Mouse (Mus musculus): ENCODE results near the gene Nlgn3. TPM values are rescaled to one million over a fixed set of nuclear protein-coding genes. Genes with fewer than 3 reads are reported as not detected.

Nlgn3 gene
- total and polyA plus RNA-seq, 3 experiments, result 0.04 to 0.76 (median 0.12) TPM

- H3K27me3 ChIP-seq (replicated peaks), result no peaks in the 10 kb centered on the region
- no peaks in the 10 kb centered on the region for H3K4me1 ChIP-seq (ENCODE audit: control insufficient read depth in 1 of 2, insufficient read depth in 2 of 2)
- H3K27ac ChIP-seq (ENCODE audit: insufficient read depth, low read depth), result no peak overlapping the region
- H3K4me2 ChIP-seq (ENCODE audit: insufficient read depth, low read depth, poor library complexity, severe bottlenecking), result no peak overlapping the region
- DNase-seq (ENCODE audit: extremely low read depth), result no peak
- dilution Hi-C loops (cut with MboI; ENCODE audit: extremely low pct_ligation_motif_present, extremely low pct_unique_long_range_greater_than_20kb, low sequenced_read_pairs) (no loop called here), in situ Hi-C loops (cut with MboI; ENCODE audit: low pct_ligation_motif_present, low pct_unique_long_range_greater_than_20kb, low sequenced_read_pairs) (loop anchor here (25.0 kb wide), 1 partner anchor 162 kb away; no protein-coding TSS in a partner anchor)
- H3K4me3 ChIP-seq (replicated peaks in 1 of 3; ENCODE audit: low read depth in 2 of 3, low read length in 2 of 3, poor library complexity in 1 of 3), result no peak overlapping the region
- H3K79me2 ChIP-seq (replicated peaks; ENCODE audit: control insufficient read depth, extremely low read depth, insufficient read depth, poor library complexity, severe bottlenecking), result no peaks in the 10 kb centered on the region
- H3K36me3 ChIP-seq (replicated peaks in 1 of 2; ENCODE audit: control insufficient read depth in 1 of 2, insufficient read depth in 1 of 2, low read length in 1 of 2), result peaks cover 25 to 43% of the 10 kb centered on the region in 2 experiments
- no peaks in the 10 kb centered on the region for H3K9me3 ChIP-seq (replicated peaks; ENCODE audit: low read length)
- no peak overlapping the region for H3K9ac ChIP-seq (ENCODE audit: insufficient read depth, low read depth)
- TF ChIP-seq ELF1 (IDR thresholded peaks at IDR 0.05; ENCODE audit: low read depth, low read length), result no peak
- TF ChIP-seq MYC (IDR thresholded peaks at IDR 0.05; ENCODE audit: low read depth, low read length), result no peak
- TF ChIP-seq BHLHE40 (IDR thresholded peaks at IDR 0.05; ENCODE audit: low read depth, low read length), result no peak
- no peak for TF ChIP-seq RAD21 (IDR thresholded peaks at IDR 0.05; ENCODE audit: low read depth, low read length)
- no peak for TF ChIP-seq MEF2A (IDR thresholded peaks at IDR 0.05; ENCODE audit: borderline replicate concordance, low read depth, low read length)
- TF ChIP-seq CTCF (conservative IDR thresholded peaks at IDR 0.05 in 1 of 2, IDR thresholded peaks at IDR 0.05 in 1 of 2; ENCODE audit: low read depth in 2 of 2, low read length in 2 of 2), result no peak
- TF ChIP-seq ZKSCAN1 (IDR thresholded peaks at IDR 0.05; ENCODE audit: borderline replicate concordance, low read depth, low read length), result no peak
- TF ChIP-seq NELFE (IDR thresholded peaks at IDR 0.05; ENCODE audit: low read depth, low read length), result no peak
- no peak for TF ChIP-seq KAT2A (IDR thresholded peaks at IDR 0.05; ENCODE audit: insufficient replicate concordance, low read length)
- TF ChIP-seq ETS1 (conservative IDR thresholded peaks at IDR 0.05; ENCODE audit: low read depth, low read length), result no peak
- no peak for TF ChIP-seq HCFC1 (IDR thresholded peaks at IDR 0.05; ENCODE audit: low read depth, low read length)
- no peak for TF ChIP-seq MAX (IDR thresholded peaks at IDR 0.05; ENCODE audit: low read length)
- no peak for TF ChIP-seq POLR2AphosphoS2 (IDR thresholded peaks at IDR 0.05; ENCODE audit: low read depth, low read length)
- TF ChIP-seq MXI1 (IDR thresholded peaks at IDR 0.05; ENCODE audit: low read depth, low read length), result no peak
- no peak for TF ChIP-seq IRF4 (IDR thresholded peaks at IDR 0.05; ENCODE audit: low read depth, low read length)
- TF ChIP-seq CHD2 (IDR thresholded peaks at IDR 0.05; ENCODE audit: low read length), result no peak
- TF ChIP-seq USF2 (conservative IDR thresholded peaks at IDR 0.05; ENCODE audit: low read depth, low read length), result no peak
- TF ChIP-seq TCF12 (IDR thresholded peaks at IDR 0.05; ENCODE audit: low read depth, low read length), result no peak
- TF ChIP-seq MAZ (IDR thresholded peaks at IDR 0.05; ENCODE audit: low read depth, low read length), result no peak
- no peak for TF ChIP-seq JUND (conservative IDR thresholded peaks at IDR 0.05; ENCODE audit: low read depth, low read length)
Observed at GRCm38 (mm10) chrX:101299473-101300426, 782 bp downstream of the Nlgn3 start.
